Mouse (Mus musculus) C2C12 (cell line): ENCODE results near the gene Clec11a.

Experiments
- CEBPB ChIP-seq: IDR thresholded peaks from one replicate; pipeline ENCODE4 v1.6.1; 2011; ENCODE audit warnings: low read depth, mild to moderate bottlenecking, control low read depth, moderate library complexity
- CTCF ChIP-seq: IDR thresholded peaks from one replicate; pipeline ENCODE4 v1.5.1; 2011; ENCODE audit not compliant: control insufficient read depth, insufficient read depth, insufficient read length
- MAX ChIP-seq: IDR thresholded peaks from one replicate; pipeline ENCODE4 v1.6.1; 2011; ENCODE audit warnings: mild to moderate bottlenecking, control low read depth
- MYOD1 ChIP-seq: IDR thresholded peaks from one replicate; pipeline ENCODE4 v1.6.1; 2011; ENCODE audit warnings: low read depth; ENCODE audit not compliant: control insufficient read depth, insufficient read length
- MYOG ChIP-seq: IDR thresholded peaks from one replicate; pipeline ENCODE4 v1.6.1; 2011; ENCODE audit not compliant: control insufficient read depth, insufficient read length; ENCODE audit errors: extremely low read depth
- USF1 ChIP-seq: IDR thresholded peaks from one replicate; pipeline ENCODE4 v1.6.1; 2011; ENCODE audit warnings: low read depth, mild to moderate bottlenecking, control low read depth, moderate library complexity

GRCm38 (mm10) chr7:44335031-44335878 lies 28.6 kb upstream of the Clec11a start:
- TF ChIP-seq CTCF (no peak), MAX (no peak), MYOG (no peak), MYOD1 (no peak), CEBPB (no peak), USF1 (no peak)
